Mouse (Mus musculus) embryonic stem cell, embryonic (primary cell): ENCODE results near the gene Kcne1l.

ENCODE experiments used
- CTCF ChIA-PET, 4 experiments: fragments of 300-600 bp in 2 of 4; fragments of 350-600 bp in 2 of 4; sonication (Branson Sonifier 250); formaldehyde crosslinking; loops; one replicate each; lab custom pipeline; 2022; ENCODE audit warnings: inconsistent platforms in 2 of 4; lab: Charles Lee
- POLR2A ChIA-PET, 4 experiments: fragments of 300-600 bp in 2 of 4; fragments of 350-600 bp in 2 of 4; sonication (Branson Sonifier 250); formaldehyde crosslinking; loops; one replicate each; lab custom pipeline; 2022; ENCODE audit warnings: antibody characterized with exemption in 4 of 4, inconsistent platforms in 1 of 4; lab: Charles Lee

Gene Kcne1l

GRCm38 (mm10) chrX:142305869-142306581, at the start of gene Kcne1l:
Gene Kcne1l (minus strand): TSS chrX:142306294.
- ChIA-PET CTCF (no interaction called here), POLR2A (interaction anchor here in 2 of 4 experiments (0.8 to 1.3 kb wide), 2 partner anchors 9 to 78 kb away, joined by 3 to 5 read pairs; no protein-coding TSS in a partner anchor)

- ChIA-PET CTCF (no interaction called here), POLR2A (no interaction called here)
Measured at GRCm38 (mm10) chrX:142336207-142336606, 30.1 kb upstream of the Kcne1l start.

GRCm38 (mm10) chrX:142335502-142335901, 29.4 kb upstream of the Kcne1l start:
- CTCF ChIA-PET = no interaction called here
- POLR2A ChIA-PET = interaction anchor here in 1 of 4 experiments (0.7 kb wide), 1 partner anchor 15 kb away, joined by 3 read pairs; no protein-coding TSS in a partner anchor

GRCm38 (mm10) chrX:142325760-142326159, 19.7 kb upstream of the Kcne1l start:
- CTCF ChIA-PET = interaction anchor here in 1 of 4 experiments (0.6 kb wide), 3 partner anchors 46 to 215 kb away, joined by 3 to 4 read pairs (median 4); no protein-coding TSS in a partner anchor
- POLR2A ChIA-PET = interaction anchor here in 1 of 4 experiments (1.1 kb wide), 1 partner anchor 11 kb away, joined by 4 read pairs; no protein-coding TSS in a partner anchor

GRCm38 (mm10) chrX:142316106-142316505, 10.0 kb upstream of the Kcne1l start:
- POLR2A ChIA-PET = no interaction called here
- CTCF ChIA-PET = no interaction called here

- CTCF ChIA-PET = interaction anchor here in 1 of 4 experiments (0.8 kb wide), 1 partner anchor 10 kb away, joined by 3 read pairs; no protein-coding TSS in a partner anchor
Measured at GRCm38 (mm10) chrX:142315270-142315669, 9.2 kb upstream of the Kcne1l start.

GRCm38 (mm10) chrX:142314307-142315024, 8.4 kb upstream of the Kcne1l start:
- POLR2A ChIA-PET = interaction anchor here in 2 of 4 experiments (0.7 to 1.5 kb wide), 3 partner anchors 9 to 337 kb away, joined by 3 to 5 read pairs (median 4); partner anchors contain the start of gene Kcne1l (in 1 of the 2)
- CTCF ChIA-PET = interaction anchor here in 1 of 4 experiments (0.8 kb wide), 1 partner anchor 9 kb away, joined by 3 read pairs; no protein-coding TSS in a partner anchor

More at GRCm38 (mm10) chrX:142315270-142315669, 9.2 kb upstream of the Kcne1l start:
- POLR2A ChIA-PET = interaction anchor here in 1 of 4 experiments (1.2 to 1.5 kb wide), 2 partner anchors 10 to 11 kb away, joined by 4 to 5 read pairs; partner anchors contain the start of gene Kcne1l

GRCm38 (mm10) chrX:142310431-142310830, 4.3 kb upstream of the Kcne1l start:
- CTCF ChIA-PET = no interaction called here
- POLR2A ChIA-PET = no interaction called here

GRCm38 (mm10) chrX:142305010-142305868, 855 bp downstream of the Kcne1l start:
- ChIA-PET POLR2A (interaction anchor here in 2 of 4 experiments (0.8 to 1.3 kb wide), 2 partner anchors 10 to 77 kb away, joined by 3 to 5 read pairs; no protein-coding TSS in a partner anchor), CTCF (interaction anchor here in 1 of 4 experiments (1.0 kb wide), 1 partner anchor 9 kb away, joined by 3 read pairs; no protein-coding TSS in a partner anchor)

- ChIA-PET POLR2A (no interaction called here), CTCF (interaction anchor here in 1 of 4 experiments (1.0 kb wide), 1 partner anchor 10 kb away, joined by 3 read pairs; no protein-coding TSS in a partner anchor)
Measured at GRCm38 (mm10) chrX:142304592-142304991, 1.5 kb downstream of the Kcne1l start.

- ChIA-PET POLR2A (no interaction called here), CTCF (interaction anchor here in 1 of 4 experiments (0.5 kb wide), 1 partner anchor 27 kb away, joined by 4 read pairs; no protein-coding TSS in a partner anchor)
Measured at GRCm38 (mm10) chrX:142303456-142303855, 2.6 kb downstream of the Kcne1l start.

GRCm38 (mm10) chrX:142285905-142286304, 20.2 kb downstream of the Kcne1l start:
- POLR2A ChIA-PET = no interaction called here
- CTCF ChIA-PET = no interaction called here

- ChIA-PET POLR2A (no interaction called here), CTCF (no interaction called here)
Measured at GRCm38 (mm10) chrX:142276573-142276972, 29.5 kb downstream of the Kcne1l start.

GRCm38 (mm10) chrX:142276031-142276430, 30.1 kb downstream of the Kcne1l start:
- ChIA-PET CTCF (no interaction called here), POLR2A (no interaction called here)
